Mouse (Mus musculus): Measurements from ENCODE around the gene Reg3a. TPM values are rescaled to one million over a fixed set of nuclear protein-coding genes. Genes with fewer than 3 reads are reported as not detected.

The Reg3a gene
- total RNA-seq (2014; rRNA removed) (0.16 TPM in 1 of 2 replicates, not detected in the other), polyA plus RNA-seq (2015; fragmentation: Nextera tagmentation; extraction: Ambion mirVana) (not detected in 2 replicates)

- DNase-seq (ENCODE audit: low spot score): no peak
- Histone ChIP-seq H3K9ac (replicated peaks; ENCODE audit: low read length) (no peak within 1 kb of the TSS), H3K36me3 (ENCODE audit: insufficient read depth, low read length) (no peaks in the 10 kb centered on the region), H3K4me1 (ENCODE audit: insufficient read depth, low read length) (no peaks in the 10 kb centered on the region), H3K4me3 (ENCODE audit: low read length) (no peak within 1 kb of the TSS), H3K9me3 (ENCODE audit: low read length) (no peaks in the 10 kb centered on the region), H3K27me3 (ENCODE audit: insufficient read depth, low read length) (no peaks in the 10 kb centered on the region), H3K4me2 (ENCODE audit: low read depth, low read length) (no peak within 1 kb of the TSS), H3K27ac (no peak within 1 kb of the TSS)
- TF ChIP-seq CTCF (IDR thresholded peaks at IDR 0.05; ENCODE audit: low read depth): no peak
- ATAC-seq: no peak
Measured at GRCm38 (mm10) chr6:78380409-78380808, at the start of gene Reg3a. TSS of gene Reg3a (plus strand) at chr6:78380709.

- DNase-seq (ENCODE audit: low spot score) (peak; percentile 81), ATAC-seq (peak; percentile 70; the same call in 1 of the 2 replicates)
- Histone ChIP-seq H3K27ac (no peak overlapping the region), H3K4me2 (ENCODE audit: low read depth, low read length) (no peak overlapping the region), H3K9ac (replicated peaks; ENCODE audit: low read length) (no peak overlapping the region), H3K27me3 (ENCODE audit: insufficient read depth, low read length) (no peaks in the 10 kb centered on the region), H3K9me3 (ENCODE audit: low read length) (no peaks in the 10 kb centered on the region), H3K4me1 (ENCODE audit: insufficient read depth, low read length) (no peaks in the 10 kb centered on the region), H3K36me3 (ENCODE audit: insufficient read depth, low read length) (no peaks in the 10 kb centered on the region), H3K4me3 (ENCODE audit: low read length) (no peak overlapping the region)
- TF ChIP-seq CTCF (IDR thresholded peaks at IDR 0.05; ENCODE audit: low read depth): peak; percentile 78
- 26% methylated on average over 7 of the region's 7 CpGs for WGBS
Measured at GRCm38 (mm10) chr6:78331919-78332569, 48.5 kb upstream of the Reg3a start.

GRCm38 (mm10) chr6:78340296-78340695 is 40.2 kb upstream of the Reg3a start:
- H3K27ac ChIP-seq: no peak overlapping the region
- H3K27me3 ChIP-seq (ENCODE audit: insufficient read depth, low read length): no peaks in the 10 kb centered on the region
- H3K4me3 ChIP-seq (ENCODE audit: low read length): no peak overlapping the region
- no peaks in the 10 kb centered on the region for H3K9me3 ChIP-seq (ENCODE audit: low read length)
- ATAC-seq (no peak), DNase-seq (ENCODE audit: low spot score) (no peak)
- H3K4me1 ChIP-seq (ENCODE audit: insufficient read depth, low read length): no peaks in the 10 kb centered on the region
- no peak overlapping the region for H3K4me2 ChIP-seq (ENCODE audit: low read depth, low read length)
- TF ChIP-seq CTCF (IDR thresholded peaks at IDR 0.05; ENCODE audit: low read depth): no peak
- no peaks in the 10 kb centered on the region for H3K36me3 ChIP-seq (ENCODE audit: insufficient read depth, low read length)
- H3K9ac ChIP-seq (replicated peaks; ENCODE audit: low read length): no peak overlapping the region

- TF ChIP-seq CTCF (IDR thresholded peaks at IDR 0.05; ENCODE audit: low read depth): no peak
- Histone ChIP-seq H3K4me1 (ENCODE audit: insufficient read depth, low read length) (no peaks in the 10 kb centered on the region), H3K4me3 (ENCODE audit: low read length) (no peak overlapping the region), H3K36me3 (ENCODE audit: insufficient read depth, low read length) (no peaks in the 10 kb centered on the region), H3K9me3 (ENCODE audit: low read length) (no peaks in the 10 kb centered on the region), H3K9ac (replicated peaks; ENCODE audit: low read length) (no peak overlapping the region), H3K4me2 (ENCODE audit: low read depth, low read length) (no peak overlapping the region), H3K27ac (no peak overlapping the region), H3K27me3 (ENCODE audit: insufficient read depth, low read length) (no peaks in the 10 kb centered on the region)
- DNase-seq (ENCODE audit: low spot score) (no peak), ATAC-seq (no peak)
- 82% methylated on average over 2 of the region's 2 CpGs for WGBS
Measured at GRCm38 (mm10) chr6:78341689-78342088, 38.8 kb upstream of the Reg3a start.

- no peak overlapping the region for H3K4me2 ChIP-seq (ENCODE audit: low read depth, low read length)
- no peak overlapping the region for H3K9ac ChIP-seq (replicated peaks; ENCODE audit: low read length)
- H3K4me3 ChIP-seq (ENCODE audit: low read length): no peak overlapping the region
- no peak for TF ChIP-seq CTCF (IDR thresholded peaks at IDR 0.05; ENCODE audit: low read depth)
- H3K27me3 ChIP-seq (ENCODE audit: insufficient read depth, low read length): no peaks in the 10 kb centered on the region
- WGBS: 70% methylated on average over 2 of the region's 2 CpGs
- ATAC-seq: no peak
- H3K27ac ChIP-seq: no peak overlapping the region
- H3K9me3 ChIP-seq (ENCODE audit: low read length): no peaks in the 10 kb centered on the region
- no peak for DNase-seq (ENCODE audit: low spot score)
- no peaks in the 10 kb centered on the region for H3K4me1 ChIP-seq (ENCODE audit: insufficient read depth, low read length)
- no peaks in the 10 kb centered on the region for H3K36me3 ChIP-seq (ENCODE audit: insufficient read depth, low read length)
Measured at GRCm38 (mm10) chr6:78361971-78362563, 18.4 kb upstream of the Reg3a start.

GRCm38 (mm10) chr6:78370357-78370756 is 10.2 kb upstream of the Reg3a start, which contains the start of gene Reg3b:
TSS of gene Reg3b (plus strand) at chr6:78370657.
- ATAC-seq: no peak
- TF ChIP-seq CTCF (IDR thresholded peaks at IDR 0.05; ENCODE audit: low read depth): no peak
- 89% methylated on average over 2 of the region's 2 CpGs for WGBS
- Histone ChIP-seq H3K27ac (no peak within 1 kb of the TSS), H3K9me3 (ENCODE audit: low read length) (no peaks in the 10 kb centered on the region), H3K4me3 (ENCODE audit: low read length) (no peak within 1 kb of the TSS), H3K36me3 (ENCODE audit: insufficient read depth, low read length) (no peaks in the 10 kb centered on the region), H3K9ac (replicated peaks; ENCODE audit: low read length) (no peak within 1 kb of the TSS), H3K4me2 (ENCODE audit: low read depth, low read length) (no peak within 1 kb of the TSS), H3K27me3 (ENCODE audit: insufficient read depth, low read length) (no peaks in the 10 kb centered on the region), H3K4me1 (ENCODE audit: insufficient read depth, low read length) (no peaks in the 10 kb centered on the region)
- DNase-seq (ENCODE audit: low spot score): no peak

- DNase-seq (ENCODE audit: low spot score): no peak
- no peak within 1 kb of the TSS for H3K4me3 ChIP-seq (ENCODE audit: low read length)
- WGBS: 67% methylated on average over 2 of the region's 2 CpGs
- H3K9ac ChIP-seq (replicated peaks; ENCODE audit: low read length): no peak within 1 kb of the TSS
- H3K36me3 ChIP-seq (ENCODE audit: insufficient read depth, low read length): no peaks in the 10 kb centered on the region
- H3K4me1 ChIP-seq (ENCODE audit: insufficient read depth, low read length): no peaks in the 10 kb centered on the region
- TF ChIP-seq CTCF (IDR thresholded peaks at IDR 0.05; ENCODE audit: low read depth): no peak
- H3K9me3 ChIP-seq (ENCODE audit: low read length): no peaks in the 10 kb centered on the region
- ATAC-seq: no peak
- no peak within 1 kb of the TSS for H3K4me2 ChIP-seq (ENCODE audit: low read depth, low read length)
- H3K27ac ChIP-seq: no peak within 1 kb of the TSS
- H3K27me3 ChIP-seq (ENCODE audit: insufficient read depth, low read length): no peaks in the 10 kb centered on the region
Measured at GRCm38 (mm10) chr6:78378765-78379164, 1.7 kb upstream of the Reg3a start, which contains the start of gene Reg3d. TSS of gene Reg3d (minus strand) at chr6:78378865.
